Mouse (Mus musculus): ENCODE measurements around the gene P4hb.

P4hb gene

GRCm38 (mm10) chr11:120510375-120511030 is 62.5 kb downstream of the P4hb start:
- no peak for DNase-seq (ENCODE audit: low spot score in 2 of 2)
